Mouse (Mus musculus) urinary bladder, postnatal 10 days (tissue): ENCODE results near the gene Zfp750.

ENCODE experiments used
- DNase-seq: peaks from one replicate; pipeline ENCODE4 v3.0.0; 2022; ENCODE audit warnings: low spot score

The Zfp750 gene

DNA sequence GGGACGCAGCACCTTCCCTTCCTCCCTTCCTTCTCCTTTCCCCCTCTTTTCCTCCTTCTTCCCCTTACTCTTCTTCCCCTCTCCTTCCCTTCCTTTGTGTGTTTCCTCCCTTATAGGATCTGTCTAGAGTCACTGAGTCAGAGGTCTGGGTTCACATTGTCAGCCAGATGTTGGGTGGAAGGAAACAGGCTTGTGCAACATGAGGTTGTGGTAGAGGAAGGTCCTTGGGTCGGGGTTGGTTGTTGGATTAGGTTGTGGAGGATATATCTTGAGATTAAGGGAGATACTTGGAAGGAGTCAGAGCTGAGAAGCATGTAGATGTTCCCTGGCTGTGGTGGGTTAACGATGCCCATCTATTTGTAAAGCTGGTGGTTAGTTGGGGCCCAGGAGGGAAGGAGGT is 44.3 kb downstream of the Zfp750 start:
- no peak for DNase-seq

GRCm38 (mm10) chr11:121467408-121467807 is 51.7 kb downstream of the Zfp750 start:
- DNase-seq = no peak
